In the genomic region with DNA sequence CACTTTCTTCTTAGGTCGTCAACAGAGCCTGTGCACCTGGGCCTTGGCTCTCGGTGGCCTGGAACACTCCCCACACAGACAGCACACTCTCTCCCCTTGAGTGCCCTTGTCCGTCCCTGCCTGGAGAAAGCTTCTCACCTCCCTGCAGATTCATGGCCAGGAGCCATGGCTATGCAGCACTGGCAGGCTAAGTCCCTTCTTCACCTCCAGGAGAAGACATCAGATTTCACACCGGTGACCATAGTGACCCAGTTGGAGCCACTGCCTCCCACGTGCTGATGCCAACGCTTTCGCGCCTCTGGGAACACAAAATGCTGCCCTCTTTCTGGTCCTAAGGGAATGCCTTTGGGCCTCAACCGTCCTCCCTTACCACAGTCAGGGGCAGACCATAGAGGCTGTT, we compare ENCODE assay signal across 16 mouse cellular contexts.
DNase-seq lines count a peak whose midpoint lies in the region; TF ChIP-seq lines count a peak whose summit lies in the region.
"Had no signal": no experiment of that assay in that cellular context is flagged by ENCODE, and none has a peak within 500 bp of the region (broad histone marks: within the 10 kb centered on the region; RNA-seq: fewer than 3 reads in every experiment).

No protein-coding gene starts in this region.

- intact Hi-C loops in gastrocnemius, adult 2 months (cut with DNase I) = no loop called here
- intact Hi-C loops in left cerebral cortex, postnatal 4 days (cut with DNase I) = no loop called here
- intact Hi-C loops in heart, postnatal 36 days (cut with DNase I) = no loop called here
- intact Hi-C loops in left cerebral cortex, adult 2 months (cut with DNase I) = no loop called here

- DNase-seq in gastrocnemius, adult 2 months = peak; percentile 72
- DNase-seq in gastrocnemius, postnatal 4 days (ENCODE audit: low spot score in 2 of 2) = no peak
- DNase-seq in left cerebral cortex, postnatal 4 days = peak; percentile 43
- DNase-seq in left cerebral cortex, adult 18-20 months (ENCODE audit: low spot score in 2 of 2) = no peak
- DNase-seq in cerebellum, postnatal 10 days = peak; percentile 68 to 75
- DNase-seq in heart, postnatal 36 days = peak; percentile 21 to 24
- no peak for DNase-seq in hindbrain, embryonic 10.5 days (ENCODE audit: low spot score)
- DNase-seq in left cerebral cortex, adult 2 months (ENCODE audit: extremely low spot score in 1 of 2, low spot score in 2 of 2) = no peak
- DNase-seq: embryo, embryonic 11 days; kidney, postnatal 10 days; lung, postnatal 4 days; right cerebral cortex, postnatal 4 days had no signal

- no peaks in the 10 kb centered on the region for H3K4me1 ChIP-seq in hindbrain, embryonic 10.5 days (replicated peaks)
- H3K4me1 ChIP-seq: heart, embryonic 13.5 days; neural tube, embryonic 12.5 days had no signal

- H3K27me3 ChIP-seq in hindbrain, embryonic 10.5 days (ENCODE audit: insufficient read depth, poor library complexity, severe bottlenecking) = 0 out of 2 replicates have a peak, but pooled peaks cover 7% of the 10 kb centered on the region
- H3K27me3 ChIP-seq: midbrain, embryonic 13.5 days; neural tube, embryonic 12.5 days had no signal

- H3K4me3 ChIP-seq in gastrocnemius, adult 2 months = no peak overlapping the region
- no peak overlapping the region for H3K4me3 ChIP-seq in hindbrain, embryonic 10.5 days
- H3K4me3 ChIP-seq in left cerebral cortex, adult 2 months = no peak overlapping the region
- H3K4me3 ChIP-seq: heart, embryonic 13.5 days; midbrain, embryonic 13.5 days; neural tube, embryonic 12.5 days had no signal

- H3K36me3 ChIP-seq in hindbrain, embryonic 10.5 days = no peaks in the 10 kb centered on the region
- H3K36me3 ChIP-seq: heart, embryonic 13.5 days; midbrain, embryonic 13.5 days; neural tube, embryonic 12.5 days had no signal

- H3K27ac ChIP-seq in gastrocnemius, adult 2 months = no peak overlapping the region
- no peak overlapping the region for H3K27ac ChIP-seq in hindbrain, embryonic 10.5 days
- no peak overlapping the region for H3K27ac ChIP-seq in left cerebral cortex, adult 2 months
- H3K27ac ChIP-seq: heart, embryonic 13.5 days; liver, embryonic 14.5 days; midbrain, embryonic 13.5 days; neural tube, embryonic 12.5 days had no signal

- TF ChIP-seq CTCF in gastrocnemius, adult 2 months (IDR thresholded peaks at IDR 0.05) = peak; percentile 27; the same call in 1 of the 2 replicates
- no peak for TF ChIP-seq CTCF in left cerebral cortex, adult 2 months (IDR thresholded peaks at IDR 0.05)

- 79% methylated on average over 9 of the region's 9 CpGs for WGBS in hindbrain, embryonic 10.5 days

- H3K9me3 ChIP-seq in hindbrain, embryonic 10.5 days = no peaks in the 10 kb centered on the region
- H3K9me3 ChIP-seq: heart, embryonic 13.5 days; midbrain, embryonic 13.5 days; neural tube, embryonic 12.5 days had no signal

Comparison
In these comparisons a context has a peak if more than half of its experiments do, and no peak if none do; other contexts are left out.
1. DNase-seq: peak in gastrocnemius, adult 2 months (single experiment), left cerebral cortex, postnatal 4 days (single experiment), cerebellum, postnatal 10 days (2 of 2) and heart, postnatal 36 days (2 of 2); none in gastrocnemius, postnatal 4 days (0 of 2), left cerebral cortex, adult 18-20 months (0 of 2), hindbrain, embryonic 10.5 days (single experiment) and left cerebral cortex, adult 2 months (0 of 2).